Mouse (Mus musculus) neural tube, embryonic 11.5 days (tissue): Measurements from ENCODE around the gene Isyna1. TPM values are rescaled to one million over a fixed set of nuclear protein-coding genes. Genes with fewer than 3 reads are reported as not detected.

Experiments
- ATAC-seq: fragments of 200-750 bp; cut with Nextera tagmentation; 2 replicates; pipeline ENCODE4 v1.8.0; 2017; ENCODE audit warnings: moderate number of reproducible peaks, mild to moderate bottlenecking, moderate TSS enrichment, moderate library complexity; ENCODE audit not compliant: insufficient read depth, low FRiP score, low TSS enrichment
- DNase-seq: peaks from one replicate; pipeline ENCODE4 v3.0.0-alpha.2; 2015; ENCODE audit warnings: low spot score
- H3K27ac ChIP-seq: fragments of 300-500 bp; sonication (generic); 2 replicates; pipeline ENCODE4 v1.5.1; 2014; ENCODE audit warnings: low read depth, mild to moderate bottlenecking, low read length
- H3K27me3 ChIP-seq: fragments of 300-500 bp; sonication (generic); 2 replicates; pipeline ENCODE4 v1.6.1; 2014; ENCODE audit warnings: mild to moderate bottlenecking, low read length, mixed read lengths; ENCODE audit not compliant: control insufficient read depth, insufficient read depth
- H3K36me3 ChIP-seq: fragments of 300-500 bp; sonication (generic); 2 replicates; pipeline ENCODE4 v1.6.1; 2014; ENCODE audit warnings: mild to moderate bottlenecking, low read length, moderate library complexity, mixed read lengths; ENCODE audit not compliant: control insufficient read depth, insufficient read depth
- H3K4me1 ChIP-seq: fragments of 300-500 bp; sonication (generic); 2 replicates; pipeline ENCODE4 v1.6.1; 2014; ENCODE audit warnings: low read length, mixed read lengths; ENCODE audit not compliant: control insufficient read depth, insufficient read depth
- H3K4me2 ChIP-seq: fragments of 300-500 bp; sonication (generic); 2 replicates; pipeline ENCODE4 v1.6.1; 2014; ENCODE audit warnings: low read depth, mild to moderate bottlenecking, moderate library complexity
- H3K4me3 ChIP-seq: fragments of 300-500 bp; sonication (generic); 2 replicates; pipeline ENCODE4 v1.5.1; 2014; ENCODE audit warnings: low read depth, low read length
- H3K9ac ChIP-seq: fragments of 300-500 bp; sonication (generic); 2 replicates; pipeline ENCODE4 v1.6.1; 2014; ENCODE audit warnings: mild to moderate bottlenecking, low read length
- H3K9me3 ChIP-seq: fragments of 300-500 bp; sonication (generic); 2 replicates; pipeline ENCODE4 v1.6.1; 2016; ENCODE audit warnings: low read length; ENCODE audit not compliant: control insufficient read depth
- WGBS: fragments of 180-500 bp; shearing (Covaris S2); extraction: QIAGEN DNeasy Blood & Tissue Kit; methylation state at CpG from one replicate; pipeline ENCODE4 v1.1.7; 2014; 5-methylcytosine and 5-hydroxymethylcytosine counted together
- polyA plus RNA-seq: library from polyadenylated mRNA; unstranded; fragments of >200 nt; fragmentation: Nextera tagmentation; extraction: Ambion mirVana; gene quantifications from 2 replicates; pipeline ENCODE4 v1.2.1, GENCODE M21; 2014

Gene Isyna1
- polyA plus RNA-seq, 1 experiment from 2014 or later = 87.9 TPM

DNA sequence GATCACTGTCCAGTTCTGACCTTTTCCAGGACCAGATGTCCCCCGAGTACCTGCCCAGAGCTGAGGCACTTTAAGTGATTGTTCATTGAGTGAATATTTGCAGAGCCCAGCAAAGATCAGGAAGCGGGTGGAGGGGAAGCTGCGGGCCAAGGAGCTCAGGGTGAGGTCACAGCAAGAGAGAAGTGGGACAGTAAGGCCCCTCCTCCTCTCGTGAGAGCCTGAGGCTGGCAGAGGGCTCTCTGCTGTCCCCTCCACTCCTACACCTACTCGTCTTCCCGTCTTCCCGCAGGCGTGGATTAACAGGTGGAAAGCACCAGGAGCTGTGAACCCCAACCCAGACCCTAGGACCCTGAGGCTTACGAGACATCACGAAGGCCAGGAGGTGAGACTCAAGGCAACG is 22.5 kb downstream of the Isyna1 start:
- no peak overlapping the region for H3K9ac ChIP-seq
- no peaks in the 10 kb centered on the region for H3K9me3 ChIP-seq
- DNase-seq (no peak), ATAC-seq (no peak)
- H3K27me3 ChIP-seq = no peaks in the 10 kb centered on the region
- no peak overlapping the region for H3K27ac ChIP-seq
- H3K4me3 ChIP-seq = no peak overlapping the region
- WGBS = 51% methylated on average over 11 of the region's 11 CpGs
- no peaks in the 10 kb centered on the region for H3K4me1 ChIP-seq
- no peak overlapping the region for H3K4me2 ChIP-seq
- H3K36me3 ChIP-seq = no peaks in the 10 kb centered on the region

DNA sequence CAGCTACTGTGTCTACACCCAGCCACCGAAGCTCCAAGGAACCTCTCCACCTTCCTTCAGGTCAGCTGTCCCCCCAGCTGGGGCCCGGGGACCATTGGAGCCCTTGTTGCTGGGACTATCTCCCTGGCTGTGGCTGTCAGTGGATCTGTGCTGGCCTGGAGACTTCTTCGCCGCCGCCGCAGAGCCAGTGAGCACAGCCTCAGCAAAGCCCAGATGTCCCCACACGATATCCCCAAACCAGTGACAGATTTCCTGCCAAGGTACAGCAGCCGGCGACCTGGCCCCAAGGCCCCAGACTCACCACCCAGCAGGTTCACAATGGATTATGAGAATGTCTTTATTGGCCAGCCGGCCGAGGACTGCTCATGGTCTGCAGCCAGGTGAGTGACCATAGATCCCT is 23.8 kb downstream of the Isyna1 start:
- Histone ChIP-seq H3K4me1 (no peaks in the 10 kb centered on the region), H3K4me3 (no peak overlapping the region), H3K27me3 (no peaks in the 10 kb centered on the region), H3K9me3 (no peaks in the 10 kb centered on the region), H3K9ac (no peak overlapping the region), H3K27ac (no peak overlapping the region), H3K4me2 (no peak overlapping the region), H3K36me3 (no peaks in the 10 kb centered on the region)
- WGBS = 79% methylated on average over 11 of the region's 11 CpGs
- ATAC-seq = no peak
- no peak for DNase-seq

DNA sequence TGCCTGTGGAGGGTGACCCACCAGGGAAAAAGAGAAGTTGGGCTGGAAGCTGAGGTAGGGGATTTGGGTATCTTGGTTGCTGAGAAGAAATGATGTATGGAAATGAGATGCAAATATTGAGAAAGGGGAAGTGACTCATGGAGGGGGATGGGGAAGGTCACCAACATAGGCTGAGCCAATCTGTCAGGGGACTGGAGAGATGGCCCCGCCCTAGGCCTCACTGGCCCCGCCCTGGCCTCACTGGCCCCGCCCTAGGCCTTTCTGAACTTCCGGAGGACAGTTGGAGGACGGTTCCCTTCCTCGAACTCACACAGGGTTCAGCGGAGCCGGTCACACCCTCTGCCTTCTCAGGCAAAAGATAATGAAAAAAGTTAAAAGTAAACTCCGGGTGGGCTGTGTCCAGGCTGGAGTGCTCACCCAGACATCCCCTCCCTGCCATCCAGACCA is 24.7 kb downstream of the Isyna1 start:
- Histone ChIP-seq H3K9ac (no peak overlapping the region), H3K36me3 (no peaks in the 10 kb centered on the region), H3K4me3 (no peak overlapping the region), H3K9me3 (no peaks in the 10 kb centered on the region), H3K27ac (no peak overlapping the region), H3K4me2 (no peak overlapping the region), H3K4me1 (no peaks in the 10 kb centered on the region), H3K27me3 (no peaks in the 10 kb centered on the region)
- peak; percentile 61 for DNase-seq
- WGBS = 46% methylated on average over 9 of the region's 9 CpGs
- peak; percentile 62; the same call in 1 of the 2 replicates for ATAC-seq

DNA sequence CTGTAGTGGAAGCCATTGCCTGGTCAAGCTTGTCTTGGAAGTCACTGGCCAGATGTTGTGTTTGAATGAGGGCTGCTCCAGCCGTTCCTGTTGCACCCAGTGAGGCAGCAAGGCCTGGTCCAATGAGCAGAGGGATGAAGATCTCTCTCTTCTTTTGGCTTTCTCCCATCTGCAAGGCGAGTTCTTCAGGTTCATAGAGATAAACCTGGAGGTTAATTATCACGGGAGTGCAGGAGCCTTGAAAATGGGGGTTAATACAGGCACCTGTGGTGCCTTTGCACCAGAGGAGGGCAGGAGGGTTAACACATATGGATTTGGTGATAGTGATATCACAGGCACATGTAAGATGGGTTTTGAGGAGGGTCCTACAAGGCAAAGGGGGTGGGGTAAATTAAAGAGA is 28.0 kb downstream of the Isyna1 start:
- Histone ChIP-seq H3K9me3 (no peaks in the 10 kb centered on the region), H3K4me3 (no peak overlapping the region), H3K9ac (no peak overlapping the region), H3K27ac (no peak overlapping the region), H3K27me3 (no peaks in the 10 kb centered on the region), H3K4me2 (no peak overlapping the region), H3K36me3 (no peaks in the 10 kb centered on the region), H3K4me1 (no peaks in the 10 kb centered on the region)
- no peak for DNase-seq
- WGBS = 66% methylated on average over 3 of the region's 3 CpGs
- no peak for ATAC-seq

DNA sequence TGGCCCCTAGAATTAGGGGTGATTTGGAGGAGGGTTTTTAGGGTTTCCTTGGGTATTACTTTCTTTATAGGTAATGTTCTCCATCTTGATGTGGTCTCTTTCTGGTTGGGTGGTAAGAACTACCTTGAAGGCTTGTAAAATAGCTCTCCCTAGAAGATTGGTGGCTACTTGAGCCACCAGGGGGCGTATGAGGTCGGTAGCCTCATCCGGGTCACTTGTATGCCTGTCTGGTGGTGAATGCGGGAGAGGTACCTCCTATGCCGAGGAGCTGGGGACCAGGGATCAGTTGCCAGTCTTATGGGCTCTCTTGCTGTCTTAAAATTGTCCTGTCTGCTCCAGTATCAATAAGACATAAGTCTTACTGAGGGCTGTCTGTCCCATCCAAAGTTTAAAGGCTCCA is 30.9 kb downstream of the Isyna1 start:
- ATAC-seq (no peak), DNase-seq (peak; percentile 58)
- no peaks in the 10 kb centered on the region for H3K9me3 ChIP-seq
- H3K9ac ChIP-seq = no peak overlapping the region
- H3K4me2 ChIP-seq = no peak overlapping the region
- H3K27me3 ChIP-seq = no peaks in the 10 kb centered on the region
- 21% methylated on average over 5 of the region's 5 CpGs for WGBS
- H3K36me3 ChIP-seq = no peaks in the 10 kb centered on the region
- H3K4me3 ChIP-seq = no peak overlapping the region
- H3K4me1 ChIP-seq = peaks cover 2% of the 10 kb centered on the region; the same call in 1 of the 2 replicates
- H3K27ac ChIP-seq = no peak overlapping the region

DNA sequence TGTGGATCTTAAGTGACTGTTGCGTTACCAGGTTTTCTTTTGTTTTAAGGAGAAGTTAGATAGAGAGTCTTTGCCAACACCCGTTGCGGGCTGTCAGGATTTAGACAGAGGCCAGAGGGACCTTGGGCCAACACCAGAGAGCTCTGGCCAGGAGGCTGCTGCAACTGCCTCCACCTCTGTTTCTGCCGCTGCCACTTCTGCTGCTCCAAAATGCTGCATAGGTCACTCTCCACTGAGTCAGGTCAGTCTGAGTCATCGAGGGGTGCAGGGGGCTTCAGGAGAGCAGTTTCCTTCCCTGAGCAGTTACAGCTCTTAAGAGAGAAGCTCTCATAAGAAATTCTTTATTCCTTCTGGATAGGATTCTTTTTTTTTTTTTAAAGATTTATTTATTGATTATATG is 32.9 kb downstream of the Isyna1 start:
- ATAC-seq = no peak
- H3K4me1 ChIP-seq = peaks cover 10% of the 10 kb centered on the region; the same call in 1 of the 2 replicates
- no peak overlapping the region for H3K4me2 ChIP-seq
- 88% methylated on average over 5 of the region's 5 CpGs for WGBS
- H3K9ac ChIP-seq = no peak overlapping the region
- no peak overlapping the region for H3K27ac ChIP-seq
- no peaks in the 10 kb centered on the region for H3K9me3 ChIP-seq
- H3K36me3 ChIP-seq = no peaks in the 10 kb centered on the region
- H3K4me3 ChIP-seq = no peak overlapping the region
- no peak for DNase-seq
- peaks cover 11% of the 10 kb centered on the region for H3K27me3 ChIP-seq

DNA sequence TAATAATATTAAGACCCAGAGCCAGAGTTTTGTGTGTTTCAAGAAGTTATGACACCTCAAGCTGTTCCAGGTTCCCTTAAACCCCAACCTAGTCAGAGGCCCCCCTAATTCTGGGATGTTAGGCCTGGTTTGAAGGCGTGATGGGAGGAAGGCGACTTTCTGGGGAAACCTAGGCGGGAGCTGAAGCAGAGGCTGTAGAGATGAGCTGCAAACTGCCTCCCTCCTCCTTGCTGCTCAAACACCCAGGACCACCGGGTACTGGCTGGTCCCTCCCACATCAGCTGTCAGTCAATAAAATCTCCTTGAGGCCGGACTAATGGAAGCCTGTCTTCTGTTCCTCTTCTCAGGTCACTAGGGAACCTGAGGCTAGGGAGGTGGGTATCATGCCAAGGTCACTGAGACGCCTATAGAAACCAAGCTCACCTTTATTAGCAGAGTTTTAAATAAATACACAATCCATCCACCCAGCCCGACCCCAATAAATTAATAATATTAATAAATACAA is 34.9 kb downstream of the Isyna1 start:
- H3K4me3 ChIP-seq = peak overlapping the region; percentile 36; the same call in 1 of the 2 replicates
- peaks cover 11% of the 10 kb centered on the region for H3K27me3 ChIP-seq
- no peaks in the 10 kb centered on the region for H3K36me3 ChIP-seq
- no peak for DNase-seq
- peaks cover 10% of the 10 kb centered on the region; the same call in 1 of the 2 replicates for H3K4me1 ChIP-seq
- 0 out of 2 replicates have a peak, but pooled peaks have one; percentile 2 for ATAC-seq
- peak overlapping the region; percentile 58 for H3K9ac ChIP-seq
- 60% methylated on average over 7 of the region's 7 CpGs for WGBS
- no peak overlapping the region for H3K27ac ChIP-seq
- H3K4me2 ChIP-seq = peak overlapping the region; percentile 57
- H3K9me3 ChIP-seq = no peaks in the 10 kb centered on the region

DNA sequence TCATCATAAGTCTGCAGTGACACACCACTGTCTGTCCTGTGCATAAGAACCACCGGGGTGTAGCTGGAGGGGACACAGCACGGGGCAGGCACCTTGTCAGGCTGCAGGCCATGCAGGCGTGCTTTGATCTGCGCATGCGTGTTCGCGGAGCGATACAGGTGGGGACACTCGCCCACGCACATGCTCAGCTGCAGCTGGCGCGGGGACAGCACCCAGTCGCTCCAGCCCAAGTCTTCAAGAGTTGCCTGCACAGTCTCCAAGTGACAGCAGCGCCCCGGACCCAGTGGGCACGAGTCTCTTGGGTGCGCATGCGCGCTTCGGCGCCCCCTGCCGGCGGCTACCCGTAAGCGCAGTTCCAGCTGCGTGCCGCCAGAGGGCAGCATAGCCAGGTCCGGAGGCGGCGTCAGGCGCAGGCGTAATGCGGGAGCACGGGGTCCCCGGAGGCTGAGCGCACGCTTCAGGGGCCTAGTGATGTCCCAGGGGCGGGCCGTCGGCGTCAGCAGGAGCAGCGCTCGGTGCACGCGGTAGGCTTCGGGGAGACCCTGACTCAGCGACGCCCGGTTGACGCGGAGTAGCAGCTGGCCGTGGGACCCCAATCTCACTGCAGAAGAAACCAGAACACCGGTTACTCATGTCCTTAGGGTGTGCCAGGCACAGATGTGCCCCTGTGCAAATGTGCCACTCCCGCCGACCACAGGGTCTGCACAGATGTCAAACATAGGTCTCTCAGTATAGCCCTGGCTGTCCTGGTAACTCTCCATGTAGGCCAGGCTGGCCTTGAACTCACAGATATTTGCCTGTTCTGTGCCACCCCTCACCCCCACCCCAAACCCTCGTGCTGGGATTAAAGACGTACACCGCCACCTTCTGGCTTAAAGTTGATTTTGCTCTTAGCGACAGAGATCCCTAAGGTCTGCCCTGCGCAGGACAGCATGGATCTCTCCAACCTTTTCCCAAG is 35.7 kb downstream of the Isyna1 start:
- Histone ChIP-seq H3K9ac (peak overlapping the region; percentile 58), H3K9me3 (no peaks in the 10 kb centered on the region), H3K4me3 (peak overlapping the region; percentile 36), H3K36me3 (no peaks in the 10 kb centered on the region), H3K4me1 (peaks cover 10% of the 10 kb centered on the region; the same call in 1 of the 2 replicates), H3K27ac (no peak overlapping the region), H3K27me3 (peaks cover 11% of the 10 kb centered on the region), H3K4me2 (peak overlapping the region; percentile 57)
- DNase-seq = peak; percentile 95
- 1% methylated on average over 60 of the region's 60 CpGs for WGBS
- peak; percentile 89 for ATAC-seq
